Mouse (Mus musculus): ENCODE results near the gene Npc1l1. TPM values are rescaled to one million over a fixed set of nuclear protein-coding genes. Genes with fewer than 3 reads are reported as not detected.

Gene Npc1l1
- polyA plus RNA-seq, 1 experiment from 2014 or later = not detected

Other genes with a start within 250 kb of the Npc1l1 start
- gene Camk2b, start 163.8 kb downstream of the Npc1l1 start, polyA plus RNA-seq (2015; fragmentation: Nextera tagmentation; extraction: Ambion mirVana) = 2.8 and 3.5 TPM in 2 replicates
- 0.34 and 0.55 TPM in 2 replicates for gene A730071L15Rik, start 30.1 kb downstream of the Npc1l1 start, polyA plus RNA-seq (2015; fragmentation: Nextera tagmentation; extraction: Ambion mirVana)
- gene Nudcd3, start 29.7 kb downstream of the Npc1l1 start, polyA plus RNA-seq (2015; fragmentation: Nextera tagmentation; extraction: Ambion mirVana) = 28.9 and 33.5 TPM in 2 replicates
- gene Ddx56, start 37.6 kb upstream of the Npc1l1 start, polyA plus RNA-seq (2015; fragmentation: Nextera tagmentation; extraction: Ambion mirVana) = 45.8 and 60.3 TPM in 2 replicates
- gene Tmed4, start 44.7 kb upstream of the Npc1l1 start, polyA plus RNA-seq (2015; fragmentation: Nextera tagmentation; extraction: Ambion mirVana) = 76.0 and 84.3 TPM in 2 replicates
- 264 and 278 TPM in 2 replicates for gene Ogdh, start 61.5 kb upstream of the Npc1l1 start, polyA plus RNA-seq (2015; fragmentation: Nextera tagmentation; extraction: Ambion mirVana)
- gene Zmiz2, start 158.9 kb upstream of the Npc1l1 start, polyA plus RNA-seq (2015; fragmentation: Nextera tagmentation; extraction: Ambion mirVana) = 6.6 and 8.2 TPM in 2 replicates
- 3,680 and 4,098 TPM in 2 replicates for gene Ppia, start 185.3 kb upstream of the Npc1l1 start, polyA plus RNA-seq (2015; fragmentation: Nextera tagmentation; extraction: Ambion mirVana)
- 318 and 327 TPM in 2 replicates for gene H2afv, start 214.3 kb upstream of the Npc1l1 start, polyA plus RNA-seq (2015; fragmentation: Nextera tagmentation; extraction: Ambion mirVana)
- gene Purb, start 245.8 kb upstream of the Npc1l1 start, polyA plus RNA-seq (2015; fragmentation: Nextera tagmentation; extraction: Ambion mirVana) = 24.0 and 26.1 TPM in 2 replicates